Mouse (Mus musculus) stomach, postnatal 0 days (tissue): ENCODE data around the gene Farp2. TPM values are rescaled to one million over a fixed set of nuclear protein-coding genes. Genes with fewer than 3 reads are reported as not detected.

Source experiments
- ATAC-seq: fragments of 200-750 bp; cut with Nextera tagmentation; 2 replicates; pipeline ENCODE4 v1.8.0; 2017; ENCODE audit not compliant: low FRiP score, low TSS enrichment
- DNase-seq: peaks from one replicate; pipeline ENCODE4 v3.0.0-alpha.2; 2016; ENCODE audit warnings: low spot score
- H3K27ac ChIP-seq: fragments of 300-500 bp; sonication (generic); replicated peaks from 2 replicates; pipeline ENCODE4 v1.5.1; 2014; ENCODE audit warnings: mild to moderate bottlenecking, control low read depth
- H3K27me3 ChIP-seq: fragments of 300-500 bp; sonication (generic); 2 replicates; pipeline ENCODE4 v1.6.1; 2014; ENCODE audit warnings: low read length; ENCODE audit not compliant: control insufficient read depth, insufficient read depth
- H3K36me3 ChIP-seq: fragments of 300-500 bp; sonication (generic); 2 replicates; pipeline ENCODE4 v1.6.1; 2014; ENCODE audit warnings: low read length, mixed read lengths; ENCODE audit not compliant: control insufficient read depth, insufficient read depth
- H3K4me1 ChIP-seq: fragments of 300-500 bp; sonication (generic); replicated peaks from 2 replicates; pipeline ENCODE4 v1.6.1; 2014; ENCODE audit warnings: antibody characterized with exemption; ENCODE audit not compliant: control insufficient read depth, insufficient read depth
- H3K4me2 ChIP-seq: fragments of 300-500 bp; sonication (generic); replicated peaks from 2 replicates; pipeline ENCODE4 v1.6.1; 2014; ENCODE audit warnings: low read depth, mild to moderate bottlenecking, control low read depth, moderate library complexity
- H3K4me3 ChIP-seq: fragments of 300-500 bp; sonication (generic); 2 replicates; pipeline ENCODE4 v1.5.1; 2014; ENCODE audit warnings: low read depth, low read length, control low read depth
- H3K9ac ChIP-seq: fragments of 300-500 bp; sonication (generic); 2 replicates; pipeline ENCODE4 v1.6.1; 2014; ENCODE audit warnings: mild to moderate bottlenecking, low read length, control low read depth, mixed read lengths
- H3K9me3 ChIP-seq: fragments of 300-500 bp; sonication (generic); 2 replicates; pipeline ENCODE4 v1.6.1; 2016; ENCODE audit warnings: low read length; ENCODE audit not compliant: control insufficient read depth
- CTCF ChIP-seq: IDR thresholded peaks from 2 replicates; pipeline ENCODE4 v1.5.1; 2016; ENCODE audit warnings: antibody characterized with exemption, low read depth, mild to moderate bottlenecking, moderate library complexity
- EP300 ChIP-seq: optimal IDR thresholded peaks from 2 replicates; pipeline ENCODE3; 2016; ENCODE audit warnings: antibody characterized with exemption
- WGBS: fragments of 180-500 bp; shearing (Covaris S2); extraction: QIAGEN DNeasy Blood & Tissue Kit; methylation state at CpG from one replicate; pipeline ENCODE4 v1.1.7; 2014; 5-methylcytosine and 5-hydroxymethylcytosine counted together
- polyA plus RNA-seq: library from polyadenylated mRNA; unstranded; fragments of >200 nt; fragmentation: Nextera tagmentation; extraction: Ambion mirVana; gene quantifications from 2 replicates; pipeline ENCODE4 v1.2.1, GENCODE M21; 2015

The Farp2 gene
- polyA plus RNA-seq, 1 experiment from 2014 or later, result 2.9 TPM

DNA sequence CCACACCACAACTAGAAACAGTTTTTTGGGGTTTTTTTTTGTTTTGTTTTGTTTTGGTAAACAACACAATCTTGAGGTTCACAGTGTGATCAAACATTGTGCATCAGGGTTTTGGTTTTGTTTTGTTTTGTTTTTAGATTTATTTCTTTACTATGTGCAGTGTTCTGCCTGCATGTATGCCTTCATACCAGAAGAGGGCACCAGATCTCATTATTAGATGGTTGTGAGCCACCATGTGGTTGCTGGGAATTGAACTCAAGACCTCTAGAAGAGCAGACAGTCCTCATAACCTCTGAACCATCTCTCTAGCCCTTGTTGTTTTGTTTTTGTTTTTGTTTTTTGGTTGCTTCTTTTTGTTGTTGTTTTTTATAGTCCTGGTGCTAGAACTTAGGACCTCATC lies 82.1 kb downstream of the Farp2 start:
- H3K9me3 ChIP-seq, result no peaks in the 10 kb centered on the region
- no peaks in the 10 kb centered on the region for H3K4me1 ChIP-seq
- TF ChIP-seq EP300 (no peak), CTCF (no peak)
- no peak overlapping the region for H3K27ac ChIP-seq
- no peaks in the 10 kb centered on the region for H3K36me3 ChIP-seq
- H3K9ac ChIP-seq, result no peak overlapping the region
- no peak overlapping the region for H3K4me2 ChIP-seq
- ATAC-seq, result no peak
- no peak overlapping the region for H3K4me3 ChIP-seq
- H3K27me3 ChIP-seq, result no peaks in the 10 kb centered on the region
- DNase-seq, result no peak

DNA sequence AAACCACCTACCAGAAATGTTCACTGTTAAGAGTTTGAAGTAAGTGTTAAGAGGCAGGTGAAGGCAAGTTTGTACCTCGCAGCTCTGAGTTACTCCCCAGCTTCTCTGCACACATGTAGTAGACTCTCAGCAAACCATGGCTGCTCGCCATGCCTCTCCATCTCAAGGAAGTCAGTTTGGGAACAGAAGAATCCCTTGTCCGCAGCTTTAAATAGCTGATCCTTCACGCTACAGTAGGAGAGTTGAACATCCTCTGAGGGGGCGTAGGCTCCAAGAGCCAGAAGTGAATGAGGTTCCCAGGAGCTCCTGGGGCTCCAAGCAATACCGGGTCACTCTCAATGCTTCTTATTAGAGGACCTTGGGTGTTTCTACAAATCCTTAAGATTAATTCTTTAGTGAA lies 84.0 kb downstream of the Farp2 start:
- no peak overlapping the region for H3K4me2 ChIP-seq
- H3K9me3 ChIP-seq, result no peaks in the 10 kb centered on the region
- no peak overlapping the region for H3K27ac ChIP-seq
- DNase-seq, result no peak
- no peak for TF ChIP-seq CTCF
- TF ChIP-seq EP300, result no peak
- H3K9ac ChIP-seq, result no peak overlapping the region
- no peaks in the 10 kb centered on the region for H3K27me3 ChIP-seq
- H3K4me3 ChIP-seq, result no peak overlapping the region
- H3K4me1 ChIP-seq, result no peaks in the 10 kb centered on the region
- no peaks in the 10 kb centered on the region for H3K36me3 ChIP-seq
- ATAC-seq, result no peak
- 76% methylated on average over 6 of the region's 6 CpGs for WGBS

DNA sequence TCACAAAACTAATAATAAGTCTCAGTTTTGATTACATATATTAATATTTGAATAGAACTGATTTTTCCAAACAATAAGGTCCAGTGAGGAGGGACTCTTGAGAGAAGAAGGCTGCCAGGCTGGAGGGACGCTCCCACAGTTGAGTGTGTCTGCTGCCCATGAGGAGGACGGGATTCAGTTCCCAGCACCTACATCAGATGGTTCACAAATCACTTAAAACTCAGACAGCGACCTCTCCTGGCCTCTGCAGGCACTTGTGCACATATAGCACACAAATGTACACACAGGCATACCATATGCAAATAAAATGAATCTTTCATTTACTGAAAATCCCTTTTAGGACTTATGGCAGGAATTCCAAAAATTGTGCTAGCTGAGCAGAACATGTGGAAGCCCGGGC lies 91.0 kb downstream of the Farp2 start:
- ATAC-seq (no peak), DNase-seq (no peak)
- H3K36me3 ChIP-seq, result no peaks in the 10 kb centered on the region
- 76% methylated on average over 4 of the region's 4 CpGs for WGBS
- H3K9me3 ChIP-seq, result no peaks in the 10 kb centered on the region
- H3K27ac ChIP-seq, result no peak overlapping the region
- H3K4me1 ChIP-seq, result no peaks in the 10 kb centered on the region
- no peak overlapping the region for H3K4me3 ChIP-seq
- H3K27me3 ChIP-seq, result no peaks in the 10 kb centered on the region
- no peak overlapping the region for H3K9ac ChIP-seq
- TF ChIP-seq EP300 (no peak), CTCF (no peak)
- H3K4me2 ChIP-seq, result no peak overlapping the region

DNA sequence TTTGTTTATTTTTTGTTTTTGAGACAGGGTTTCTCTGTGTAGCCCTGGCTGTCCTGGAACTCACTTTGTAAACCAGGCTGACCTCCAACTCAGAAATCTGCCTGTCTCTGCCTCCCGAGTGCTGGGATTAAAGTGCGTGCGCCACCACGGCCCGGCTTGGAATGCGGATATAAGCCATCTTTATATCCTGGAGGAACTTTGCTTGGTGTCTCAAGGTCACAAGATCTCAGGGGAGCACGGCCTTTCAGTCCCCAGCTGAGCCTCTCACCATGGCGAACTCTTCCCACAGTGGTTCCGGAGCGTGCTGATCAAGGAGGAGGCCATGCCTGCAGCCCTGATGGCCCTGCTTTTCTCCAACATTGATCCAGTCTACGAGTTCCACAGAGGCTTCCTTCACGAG lies 92.0 kb downstream of the Farp2 start:
- no peak for DNase-seq
- ATAC-seq, result no peak

DNA sequence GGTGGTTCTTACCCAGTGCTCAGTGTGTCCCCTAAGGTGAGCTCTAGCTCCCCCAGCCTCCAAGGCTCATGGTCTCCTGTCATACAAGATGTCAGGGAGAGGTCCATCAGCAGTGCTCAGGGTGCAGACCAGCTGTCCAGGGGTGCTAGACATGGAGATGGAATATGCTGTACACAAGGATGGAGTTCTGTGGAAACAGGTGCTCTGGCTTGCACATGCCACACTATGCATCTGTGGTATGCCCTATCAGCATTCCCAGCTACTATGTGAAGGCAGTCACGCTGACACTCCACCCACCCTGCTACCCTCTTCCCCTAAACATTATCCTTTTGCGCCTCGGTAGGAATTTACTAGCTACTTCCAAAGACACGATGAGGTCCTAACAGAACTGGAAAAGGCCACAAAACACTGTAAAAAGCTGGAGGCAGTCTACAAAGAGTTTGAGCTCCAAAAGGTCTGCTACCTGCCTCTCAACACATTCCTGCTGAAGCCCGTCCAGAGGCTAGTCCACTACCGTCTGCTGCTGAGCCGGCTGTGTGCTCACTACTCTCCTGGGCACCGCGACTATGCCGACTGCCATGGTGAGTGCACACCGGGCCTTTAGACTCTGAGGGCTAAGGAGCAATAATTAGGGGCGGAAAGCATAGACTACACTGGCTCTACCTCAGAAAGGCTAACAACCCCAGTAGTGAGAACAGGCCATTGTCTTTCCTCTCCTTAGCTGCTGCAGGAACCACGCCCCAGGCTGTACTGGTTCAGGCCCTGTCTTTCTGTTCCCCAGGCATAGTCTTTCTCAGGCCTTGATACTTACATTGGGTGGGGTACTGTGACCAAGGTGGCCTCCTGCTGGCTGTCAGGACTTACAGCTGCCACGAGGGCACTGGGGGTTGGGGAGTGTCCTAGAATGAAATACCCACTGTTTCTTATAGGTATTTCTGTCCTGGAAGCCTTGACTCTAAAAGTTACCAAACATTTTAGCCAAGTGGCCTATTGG lies 95.5 kb downstream of the Farp2 start:
- no peak for TF ChIP-seq CTCF
- TF ChIP-seq EP300, result no peak
- Histone ChIP-seq H3K4me2 (no peak overlapping the region), H3K27me3 (no peaks in the 10 kb centered on the region), H3K36me3 (no peaks in the 10 kb centered on the region), H3K9ac (no peak overlapping the region), H3K27ac (no peak overlapping the region), H3K4me1 (no peaks in the 10 kb centered on the region), H3K4me3 (no peak overlapping the region), H3K9me3 (no peaks in the 10 kb centered on the region)
- WGBS, result 83% methylated on average over 14 of the region's 14 CpGs
- ATAC-seq (no peak), DNase-seq (no peak)

More for the DNA sequence above, 92.0 kb downstream of the Farp2 start:
- Histone ChIP-seq H3K9me3 (no peaks in the 10 kb centered on the region), H3K4me3 (no peak overlapping the region), H3K36me3 (no peaks in the 10 kb centered on the region), H3K4me2 (no peak overlapping the region), H3K9ac (no peak overlapping the region), H3K27me3 (no peaks in the 10 kb centered on the region), H3K4me1 (no peaks in the 10 kb centered on the region), H3K27ac (no peak overlapping the region)
- WGBS, result 95% methylated on average over 12 of the region's 12 CpGs
- TF ChIP-seq EP300 (no peak), CTCF (no peak)

DNA sequence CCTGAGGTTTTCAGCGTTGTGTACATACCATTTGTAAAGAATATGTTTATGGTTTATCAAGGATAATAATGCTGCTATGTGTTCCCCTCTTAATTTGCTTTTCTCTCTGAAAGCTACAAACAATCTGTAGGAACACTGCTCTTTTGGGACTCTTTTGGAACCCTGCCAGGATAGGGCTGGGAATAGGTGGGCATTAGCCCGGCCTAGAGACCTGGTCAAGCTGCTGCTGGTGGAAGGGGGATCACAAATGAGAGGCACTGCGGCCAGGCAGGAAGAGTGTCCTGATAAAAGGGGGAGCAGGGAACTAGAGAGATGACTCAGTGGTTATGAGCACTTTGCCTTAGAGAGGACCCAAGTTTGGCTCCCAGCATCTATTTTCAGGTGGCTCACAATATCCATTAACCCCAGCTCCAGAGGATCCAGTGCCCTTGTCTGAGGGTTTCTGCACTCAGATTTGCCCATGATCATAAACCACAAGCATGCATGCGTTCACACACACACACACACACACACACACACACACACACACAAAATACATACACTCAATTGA lies 96.9 kb downstream of the Farp2 start:
- 79% methylated on average over 4 of the region's 4 CpGs for WGBS
- Histone ChIP-seq H3K36me3 (no peaks in the 10 kb centered on the region), H3K9ac (no peak overlapping the region), H3K4me3 (no peak overlapping the region), H3K27ac (no peak overlapping the region), H3K27me3 (no peaks in the 10 kb centered on the region), H3K4me1 (no peaks in the 10 kb centered on the region), H3K4me2 (no peak overlapping the region), H3K9me3 (no peaks in the 10 kb centered on the region)
- DNase-seq (no peak), ATAC-seq (no peak)
- TF ChIP-seq CTCF (no peak), EP300 (no peak)
